Comparison of ENCODE assay signal across 8 mouse cellular contexts in the genomic region with DNA sequence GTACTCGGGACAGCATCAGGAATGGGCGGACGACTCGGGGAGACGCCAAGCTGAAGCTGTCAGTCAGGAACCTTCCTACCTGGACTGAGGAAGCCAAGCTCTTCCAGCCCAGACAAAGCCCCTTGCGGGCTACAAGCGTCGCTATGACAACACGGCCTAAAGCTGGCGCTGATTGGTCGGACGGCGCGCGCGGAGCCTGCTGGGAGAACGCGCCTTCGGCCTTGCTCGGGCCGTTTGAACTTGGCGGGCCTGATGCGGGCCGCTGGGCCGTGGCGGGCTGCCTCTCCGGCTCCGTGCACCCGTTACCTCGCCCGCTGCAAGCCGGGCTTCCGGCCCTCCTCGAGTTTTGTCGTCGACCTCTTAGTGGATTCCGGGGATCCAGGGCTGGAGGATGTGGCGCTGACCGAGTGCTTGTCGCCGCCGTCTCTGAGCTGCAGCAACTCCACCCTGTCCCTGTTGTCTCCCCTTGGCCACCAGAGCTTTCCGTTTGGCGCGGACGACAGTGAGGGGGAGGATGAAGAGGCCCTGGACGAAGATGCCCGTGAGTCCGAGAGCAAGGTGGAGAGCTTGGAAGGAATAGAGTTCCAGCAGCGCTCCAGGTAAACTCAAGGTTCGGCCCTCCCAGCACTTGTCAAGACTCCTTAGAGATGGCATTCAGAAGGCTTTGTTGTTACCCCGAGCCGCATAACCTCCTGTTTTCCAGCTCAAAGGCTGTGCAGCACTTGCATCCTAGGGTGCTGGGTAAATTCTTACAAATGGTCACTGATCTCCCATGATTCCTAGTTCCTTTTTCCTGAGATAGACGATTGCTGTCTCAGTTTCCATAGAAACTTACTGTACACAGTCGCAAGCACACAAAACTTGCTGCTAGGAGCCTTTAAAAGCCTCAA. TPM values are rescaled to one million over a fixed set of nuclear protein-coding genes. Genes with fewer than 3 reads are reported as not detected.
DNase-seq lines count a peak whose midpoint lies in the region; ATAC-seq and TF ChIP-seq lines count a peak whose summit lies in the region.

A gene (plus strand): TSS at position 202 of the 890 bp plus-strand sequence.

- under 1% methylated on average over 55 of the region's 55 CpGs for WGBS in cerebellum, adult 2 months
- WGBS in hindbrain, embryonic 10.5 days = under 1% methylated on average over 55 of the region's 55 CpGs
- 1% methylated on average over 54 of the region's 55 CpGs for WGBS in lung, postnatal 0 days

- TF ChIP-seq CTCF in MEL (IDR thresholded peaks at IDR 0.05 in 2 of 3, conservative IDR thresholded peaks at IDR 0.05 in 1 of 3; ENCODE audit: control insufficient read depth in 1 of 3, insufficient read depth in 1 of 3, low read depth in 2 of 3, low read length in 3 of 3, poor library complexity in 1 of 3, severe bottlenecking in 1 of 3) = no peak
- TF ChIP-seq CTCF in cerebellum, adult 2 months (IDR thresholded peaks at IDR 0.05; ENCODE audit: borderline replicate concordance, insufficient read depth, low read depth, low read length) = no peak
- 0 out of 2 replicates have a peak, but pooled peaks have one; percentile 2 for TF ChIP-seq CTCF in lung, postnatal 0 days (IDR thresholded peaks at IDR 0.05)

- H3K36me3 ChIP-seq in MEL (ENCODE audit: control insufficient read depth in 1 of 2, insufficient read depth in 2 of 2, low read length in 2 of 2) = peaks cover 0 to 27% of the 10 kb centered on the region in 2 experiments; a peak in 2 of 4 replicates
- peaks cover 33% of the 10 kb centered on the region for H3K36me3 ChIP-seq in hindbrain, embryonic 10.5 days
- H3K36me3 ChIP-seq in lung, postnatal 0 days (ENCODE audit: insufficient read depth, low read length) = no peaks in the 10 kb centered on the region

- no peak for TF ChIP-seq EP300 in MEL (IDR thresholded peaks at IDR 0.05; ENCODE audit: low read depth in 1 of 2, low read length in 2 of 2)
- no peak for TF ChIP-seq EP300 in lung, postnatal 0 days (IDR thresholded peaks at IDR 0.05)

- peak within 1 kb of the TSS; percentile 82 to 93 for H3K4me3 ChIP-seq in MEL (ENCODE audit: control insufficient read depth in 1 of 2, insufficient read depth in 1 of 2, low read depth in 2 of 2, low read length in 2 of 2)
- peak within 1 kb of the TSS; percentile 98 for H3K4me3 ChIP-seq in cerebellum, adult 2 months (replicated peaks; ENCODE audit: insufficient read depth, low read depth, low read length)
- peak within 1 kb of the TSS; percentile 86 for H3K4me3 ChIP-seq in hindbrain, embryonic 10.5 days
- peak within 1 kb of the TSS; percentile 82 for H3K4me3 ChIP-seq in lung, postnatal 0 days (ENCODE audit: low read depth, low read length)

- H3K4me2 ChIP-seq in lung, postnatal 0 days (replicated peaks; ENCODE audit: low read depth, low read length) = peak within 1 kb of the TSS; percentile 75

- H3K27me3 ChIP-seq in MEL (ENCODE audit: control insufficient read depth in 1 of 2, insufficient read depth in 2 of 2, low read length in 2 of 2) = no peaks in the 10 kb centered on the region
- no peaks in the 10 kb centered on the region for H3K27me3 ChIP-seq in cerebellum, adult 2 months (ENCODE audit: control insufficient read depth, insufficient read depth, low read length)
- no peaks in the 10 kb centered on the region for H3K27me3 ChIP-seq in hindbrain, embryonic 10.5 days (ENCODE audit: insufficient read depth, poor library complexity, severe bottlenecking)
- no peaks in the 10 kb centered on the region for H3K27me3 ChIP-seq in lung, postnatal 0 days (replicated peaks; ENCODE audit: insufficient read depth, low read length)

- peaks cover 9% of the 10 kb centered on the region for H3K79me2 ChIP-seq in MEL (ENCODE audit: control insufficient read depth, insufficient read depth, low read length, poor library complexity)

- peak; percentile 79 to 93; a peak in 3 of 4 replicates for TF ChIP-seq POLR2A in MEL (IDR thresholded peaks at IDR 0.05; ENCODE audit: control insufficient read depth in 1 of 2, insufficient read depth in 1 of 2, low read depth in 1 of 2, low read length in 2 of 2, poor library complexity in 1 of 2)
- TF ChIP-seq POLR2A in cerebellum, adult 2 months (IDR thresholded peaks at IDR 0.05; ENCODE audit: borderline replicate concordance, insufficient read depth, low read length) = peak; percentile 43; the same call in 1 of the 2 replicates

- H3K9me3 ChIP-seq in MEL (replicated peaks; ENCODE audit: insufficient read depth, low read length) = no peaks in the 10 kb centered on the region
- H3K9me3 ChIP-seq in hindbrain, embryonic 10.5 days = no peaks in the 10 kb centered on the region
- H3K9me3 ChIP-seq in lung, postnatal 0 days (ENCODE audit: low read length) = no peaks in the 10 kb centered on the region

- peak within 1 kb of the TSS; percentile 87 for H3K9ac ChIP-seq in MEL (ENCODE audit: control insufficient read depth, low read depth, low read length, poor library complexity, severe bottlenecking)
- peak within 1 kb of the TSS; percentile 58 for H3K9ac ChIP-seq in lung, postnatal 0 days (replicated peaks; ENCODE audit: low read depth)

- peak within 1 kb of the TSS; percentile 49 for H3K27ac ChIP-seq in MEL (ENCODE audit: control insufficient read depth, low read depth, low read length)
- no peak within 1 kb of the TSS; the same call in 1 of the 2 replicates for H3K27ac ChIP-seq in cerebellum, adult 2 months (ENCODE audit: insufficient read depth, low read length)
- peak within 1 kb of the TSS; percentile 98 for H3K27ac ChIP-seq in hindbrain, embryonic 10.5 days
- H3K27ac ChIP-seq in lung, postnatal 0 days (ENCODE audit: low read length) = no peak within 1 kb of the TSS

- peak; percentile 95 for DNase-seq in MEL (ENCODE audit: low read depth, low spot score)
- peak; percentile 90 to 91 for DNase-seq in cerebellum, adult 2 months
- peak; percentile 94 for DNase-seq in forelimb bud, embryonic 11.5 days (ENCODE audit: low read depth, low spot score)
- DNase-seq in hindbrain, embryonic 10.5 days (ENCODE audit: low spot score) = peak; percentile 94
- DNase-seq in layer of hippocampus, adult 9-11 months = peak; percentile 92
- peak; percentile 96 for DNase-seq in lung, postnatal 0 days (ENCODE audit: low spot score)
- peak; percentile 85 for DNase-seq in ovary, postnatal 14 days (ENCODE audit: low spot score)
- DNase-seq in thymus, postnatal 14 days = peak; percentile 91

- H3K4me1 ChIP-seq in MEL (ENCODE audit: control insufficient read depth in 1 of 2, insufficient read depth in 2 of 2, low read length in 2 of 2) = peaks cover 6 to 12% of the 10 kb centered on the region in 2 experiments
- H3K4me1 ChIP-seq in cerebellum, adult 2 months (ENCODE audit: control insufficient read depth, insufficient read depth, low read length) = no peaks in the 10 kb centered on the region
- H3K4me1 ChIP-seq in hindbrain, embryonic 10.5 days (replicated peaks) = peaks cover 28% of the 10 kb centered on the region
- peaks cover 4% of the 10 kb centered on the region; the same call in 1 of the 2 replicates for H3K4me1 ChIP-seq in lung, postnatal 0 days (ENCODE audit: insufficient read depth, low read depth, low read length)

- TF ChIP-seq RAD21 in MEL (IDR thresholded peaks at IDR 0.05; ENCODE audit: low read depth, low read length) = no peak

- peak; percentile 100 for ATAC-seq in lung, postnatal 0 days

TF ChIP-seq in MEL, 35 proteins besides CTCF, POLR2A, EP300 and RAD21 (continues in another document):
- TF ChIP-seq MAX (IDR thresholded peaks at IDR 0.05; ENCODE audit: low read length) (no peak; the same call in 1 of the 2 replicates), MEF2A (IDR thresholded peaks at IDR 0.05; ENCODE audit: extremely low read depth, insufficient replicate concordance, low read depth, low read length, poor library complexity, severe bottlenecking) (no peak), ELF1 (IDR thresholded peaks at IDR 0.05; ENCODE audit: low read depth, low read length) (peak; percentile 81), ZC3H11A (IDR thresholded peaks at IDR 0.05; ENCODE audit: low read depth, low read length) (no peak), NRF1 (IDR thresholded peaks at IDR 0.05; ENCODE audit: insufficient read depth, low read depth, low read length, poor library complexity, severe bottlenecking) (no peak), USF1 (IDR thresholded peaks at IDR 0.05; ENCODE audit: low read depth, low read length) (no peak), POLR2AphosphoS2 (IDR thresholded peaks at IDR 0.05; ENCODE audit: low read length) (no peak; the same call in 1 of the 2 replicates), BHLHE40 (IDR thresholded peaks at IDR 0.05; ENCODE audit: borderline replicate concordance, low read depth, low read length) (no peak), MAFK (IDR thresholded peaks at IDR 0.05; ENCODE audit: borderline replicate concordance, low read depth, low read length) (no peak), SMC3 (IDR thresholded peaks at IDR 0.05; ENCODE audit: low read depth, low read length) (no peak), TCF12 (IDR thresholded peaks at IDR 0.05; ENCODE audit: low read depth, low read length) (peak; percentile 48; the same call in 1 of the 2 replicates), MYC (IDR thresholded peaks at IDR 0.05; ENCODE audit: low read depth, low read length) (no peak), CHD1 (IDR thresholded peaks at IDR 0.05; ENCODE audit: low read depth, low read length) (no peak), HCFC1 (IDR thresholded peaks at IDR 0.05; ENCODE audit: low read depth, low read length) (peak; percentile 83), MAZ (IDR thresholded peaks at IDR 0.05; ENCODE audit: low read depth, low read length) (no peak; the same call in 1 of the 2 replicates), RCOR1 (IDR thresholded peaks at IDR 0.05; ENCODE audit: low read depth, low read length) (no peak), UBTF (IDR thresholded peaks at IDR 0.05; ENCODE audit: borderline replicate concordance, insufficient read depth, low read depth, low read length) (no peak), GATA1 (IDR thresholded peaks at IDR 0.05; ENCODE audit: low read depth, low read length) (no peak), POLR2AphosphoS5 (IDR thresholded peaks at IDR 0.05; ENCODE audit: borderline replicate concordance, low read depth, low read length) (no peak), E2F4 (IDR thresholded peaks at IDR 0.05; ENCODE audit: borderline replicate concordance, low read depth, low read length) (peak; percentile 80; the same call in 1 of the 2 replicates), NELFE (IDR thresholded peaks at IDR 0.05; ENCODE audit: low read depth, low read length) (peak; percentile 82), ZNF384 (IDR thresholded peaks at IDR 0.05; ENCODE audit: low read depth, low read length) (no peak), MXI1 (IDR thresholded peaks at IDR 0.05; ENCODE audit: low read depth, low read length) (peak; percentile 79)

RNA-seq across cellular contexts. Expression of the gene that starts here (rescaled TPM):
- total RNA-seq in MEL (2012; rRNA removed) = 14.1 and 15.8 TPM in 2 replicates
- 10 to 100 TPM in 1 of 2 experiments, not detected in 1; 39.0 TPM for polyA plus RNA-seq in MEL (2012; ENCODE audit: insufficient read depth in 1 of 2, insufficient read length in 2 of 2, low read depth in 1 of 2, low replicate concordance in 2 of 2, missing spikeins in 1 of 2)
- polyA plus RNA-seq in cerebellum, adult 2 months (2012; rRNA removed) = 10.8 and 12.0 TPM in 2 replicates
- 41.2 and 53.1 TPM in 2 replicates for polyA plus RNA-seq in hindbrain, embryonic 10.5 days (2016; fragmentation: Nextera tagmentation; extraction: Ambion mirVana)
- polyA plus RNA-seq in lung, postnatal 0 days (2015; fragmentation: Nextera tagmentation; extraction: Ambion mirVana) = 10.4 and 11.0 TPM in 2 replicates

Comparison
In these comparisons a context has a peak if more than half of its experiments do, and no peak if none do; other contexts are left out.
1. H3K27ac ChIP-seq: peak in MEL (single experiment) and hindbrain, embryonic 10.5 days (single experiment); none in cerebellum, adult 2 months (single experiment) and lung, postnatal 0 days (single experiment).
2. Peak in every context shown above with its lines, with median percentiles within 50 percentile points of each other: DNase-seq and H3K4me3 ChIP-seq.